Mouse (Mus musculus) layer of hippocampus, postnatal 10 days (tissue): ENCODE measurements around the gene 1700102P08Rik. TPM values are rescaled to one million over a fixed set of nuclear protein-coding genes. Genes with fewer than 3 reads are reported as not detected.

Experiments
- DNase-seq, 2 experiments: peaks; one replicate each; pipeline ENCODE4 v3.0.0; 2021; ENCODE audit warnings: low spot score in 2 of 2
- total RNA-seq, 2 experiments: library from RNA; stranded (reverse); gene quantifications; 2 replicates each; pipeline ENCODE4 v1.2.3; 2021

1700102P08Rik gene
- total RNA-seq, 2 experiments from 2014 or later = 1.9 to 2.5 TPM

- DNase-seq = no peak
Observed at GRCm38 (mm10) chr9:108459939-108460318, 67.3 kb downstream of the 1700102P08Rik start.

Other genes with a start within 250 kb of the 1700102P08Rik start
- gene Bsn, start 202.4 kb upstream of the 1700102P08Rik start, total RNA-seq = 100 to 1,000 TPM; 129 to 137 TPM
- 100 to 1,000 TPM; 132 to 136 TPM for gene Dag1, start 128.8 kb upstream of the 1700102P08Rik start, total RNA-seq
- 10 to 100 TPM; 86.6 to 92.6 TPM for gene Nicn1, start 102.4 kb upstream of the 1700102P08Rik start, total RNA-seq
- gene Amt, start 96.0 kb upstream of the 1700102P08Rik start, total RNA-seq = 10 to 100 TPM; 24.6 to 26.5 TPM
- gene Rhoa, start 86.7 kb upstream of the 1700102P08Rik start, total RNA-seq = 100 to 1,000 TPM; 212 to 222 TPM
- 10 to 100 TPM; 44.8 to 46.9 TPM for gene Tcta, start 86.6 kb upstream of the 1700102P08Rik start, total RNA-seq
- 10 to 100 TPM; 63.6 to 67.8 TPM for gene Gpx1, start 53.9 kb upstream of the 1700102P08Rik start, total RNA-seq
- gene Usp4, start 45.0 kb upstream of the 1700102P08Rik start, total RNA-seq = 100 to 1,000 TPM; 121 to 132 TPM
- under 1 TPM; 0.11 to 0.23 TPM for gene Ccdc36, start 35.7 kb downstream of the 1700102P08Rik start, total RNA-seq
- not detected for gene BC048562, start 43.7 kb downstream of the 1700102P08Rik start, total RNA-seq
- 10 to 100 TPM; 33.6 to 34.1 TPM for gene Ccdc71, start 67.7 kb downstream of the 1700102P08Rik start, total RNA-seq
- gene Klhdc8b, start 68.8 kb downstream of the 1700102P08Rik start, total RNA-seq = 10 to 100 TPM; 20.7 to 22.7 TPM
- 10 to 100 TPM; 36.9 to 39.4 TPM for gene Lamb2, start 86.9 kb downstream of the 1700102P08Rik start, total RNA-seq
- gene Usp19, start 97.8 kb downstream of the 1700102P08Rik start, total RNA-seq = 100 to 1,000 TPM; 119 to 125 TPM
- 10 to 100 TPM; 95.3 to 97.3 TPM for gene Qars, start 114.9 kb downstream of the 1700102P08Rik start, total RNA-seq
- gene Qrich1, start 124.0 kb downstream of the 1700102P08Rik start, total RNA-seq = 100 to 1,000 TPM; 121 to 129 TPM
- 10 to 100 TPM; 78.2 to 83.9 TPM for gene Impdh2, start 167.5 kb downstream of the 1700102P08Rik start, total RNA-seq
- gene Ndufaf3, start 174.6 kb downstream of the 1700102P08Rik start, total RNA-seq = 10 to 100 TPM; 59.6 to 63.4 TPM
- 10 to 100 TPM; 74.3 to 83.8 TPM for gene Dalrd3, start 177.1 kb downstream of the 1700102P08Rik start, total RNA-seq
- gene Wdr6, start 185.9 kb downstream of the 1700102P08Rik start, total RNA-seq = 100 to 1,000 TPM; 239 to 247 TPM
- 10 to 100 TPM; 48.7 to 49.0 TPM for gene P4htm, start 204.9 kb downstream of the 1700102P08Rik start, total RNA-seq